In the genomic region with DNA sequence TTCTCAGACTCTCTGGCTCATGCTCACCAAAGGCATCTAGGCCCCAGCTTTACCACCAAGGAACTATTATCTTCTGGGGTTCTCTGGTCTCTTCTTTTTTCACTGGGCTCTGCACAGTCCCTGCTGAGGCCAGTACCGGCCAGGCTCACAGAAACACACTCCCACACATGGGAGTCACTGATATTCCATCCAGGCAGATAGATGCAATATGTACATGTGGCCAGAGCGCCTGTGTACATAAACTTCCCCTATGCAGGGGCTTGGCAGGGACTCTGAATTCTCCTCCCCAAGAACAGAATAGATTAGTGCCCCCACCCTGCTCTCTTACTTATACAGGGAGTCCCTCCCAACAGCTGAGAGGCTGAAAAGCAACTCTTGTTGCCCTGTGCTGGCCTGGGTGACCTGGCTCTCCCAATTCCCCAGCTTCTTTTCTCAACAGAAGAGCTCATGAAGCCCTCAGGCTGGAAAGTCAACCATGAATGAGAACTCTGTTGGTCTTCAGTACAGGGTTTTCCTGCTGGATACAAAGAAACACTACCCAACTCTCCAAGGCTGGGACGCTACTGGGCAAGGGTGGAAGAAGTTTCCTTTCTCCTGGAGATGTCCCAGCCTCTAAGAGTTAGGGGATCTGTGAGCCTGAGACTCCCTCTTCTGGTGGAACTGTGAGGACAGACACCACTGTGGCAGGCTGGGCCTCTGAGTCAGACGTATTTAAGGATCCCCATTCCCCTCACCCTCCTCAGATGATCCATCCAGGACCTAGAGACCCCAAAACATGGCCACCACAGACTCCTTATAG, we compare ENCODE assay signal across 8 mouse cellular contexts.
DNase-seq lines count a peak whose midpoint lies in the region; ATAC-seq and TF ChIP-seq lines count a peak whose summit lies in the region.
"Had no signal": no experiment of that assay in that cellular context is flagged by ENCODE, and none has a peak within 500 bp of the region (broad histone marks: within the 10 kb centered on the region; RNA-seq: fewer than 3 reads in every experiment).

No protein-coding gene starts in this region.

- no peak overlapping the region for H3K4me2 ChIP-seq in hindbrain, embryonic 11.5 days (replicated peaks; ENCODE audit: low read depth, low read length)
- no peak overlapping the region for H3K4me2 ChIP-seq in hindbrain, embryonic 12.5 days (replicated peaks)
- no peak overlapping the region for H3K4me2 ChIP-seq in neural tube, embryonic 13.5 days
- H3K4me2 ChIP-seq in neural tube, embryonic 15.5 days, result no peak overlapping the region
- H3K4me2 ChIP-seq in midbrain, postnatal 0 days (ENCODE audit: low read depth, low read length, poor library complexity, severe bottlenecking), result no peak overlapping the region

- H3K4me3 ChIP-seq in hindbrain, embryonic 11.5 days (ENCODE audit: low read depth, low read length), result no peak overlapping the region
- no peak overlapping the region for H3K4me3 ChIP-seq in hindbrain, embryonic 12.5 days
- H3K4me3 ChIP-seq in neural tube, embryonic 13.5 days, result no peak overlapping the region
- H3K4me3 ChIP-seq in neural tube, embryonic 15.5 days (replicated peaks), result no peak overlapping the region
- H3K4me3 ChIP-seq in midbrain, postnatal 0 days (ENCODE audit: low read depth, low read length), result no peak overlapping the region

- TF ChIP-seq CTCF in midbrain, postnatal 0 days (IDR thresholded peaks at IDR 0.05), result peak; percentile 79

- peaks cover 7% of the 10 kb centered on the region; the same call in 1 of the 2 replicates for H3K4me1 ChIP-seq in hindbrain, embryonic 11.5 days (replicated peaks; ENCODE audit: control insufficient read depth, insufficient read depth, low read length)
- H3K4me1 ChIP-seq in hindbrain, embryonic 12.5 days, result peaks cover 15% of the 10 kb centered on the region
- peaks cover 14% of the 10 kb centered on the region for H3K4me1 ChIP-seq in neural tube, embryonic 13.5 days (replicated peaks)
- peaks cover 11% of the 10 kb centered on the region for H3K4me1 ChIP-seq in neural tube, embryonic 15.5 days
- peaks cover 12% of the 10 kb centered on the region for H3K4me1 ChIP-seq in midbrain, postnatal 0 days (ENCODE audit: insufficient read depth, low read length)

- ATAC-seq in hindbrain, embryonic 11.5 days (ENCODE audit: low FRiP score), result peak; percentile 51; the same call in 1 of the 2 replicates
- no peak for ATAC-seq in hindbrain, embryonic 12.5 days (ENCODE audit: low FRiP score)
- peak; percentile 43; the same call in 1 of the 2 replicates for ATAC-seq in neural tube, embryonic 13.5 days (ENCODE audit: low read depth)
- no peak for ATAC-seq in neural tube, embryonic 15.5 days (ENCODE audit: low FRiP score)
- ATAC-seq in midbrain, postnatal 0 days (ENCODE audit: low FRiP score), result no peak

- H3K9me3 ChIP-seq in hindbrain, embryonic 11.5 days (ENCODE audit: control insufficient read depth, low read length), result no peaks in the 10 kb centered on the region
- H3K9me3 ChIP-seq in hindbrain, embryonic 12.5 days (replicated peaks), result no peaks in the 10 kb centered on the region
- H3K9me3 ChIP-seq in neural tube, embryonic 13.5 days, result no peaks in the 10 kb centered on the region
- no peaks in the 10 kb centered on the region for H3K9me3 ChIP-seq in neural tube, embryonic 15.5 days (replicated peaks)
- no peaks in the 10 kb centered on the region for H3K9me3 ChIP-seq in midbrain, postnatal 0 days (ENCODE audit: low read length)

- H3K9ac ChIP-seq in hindbrain, embryonic 11.5 days (ENCODE audit: low read depth, low read length), result no peak overlapping the region
- H3K9ac ChIP-seq in hindbrain, embryonic 12.5 days, result no peak overlapping the region
- no peak overlapping the region for H3K9ac ChIP-seq in neural tube, embryonic 13.5 days
- no peak overlapping the region for H3K9ac ChIP-seq in neural tube, embryonic 15.5 days (replicated peaks)
- H3K9ac ChIP-seq in midbrain, postnatal 0 days (replicated peaks; ENCODE audit: low read length, poor library complexity, severe bottlenecking), result no peak overlapping the region

- no peaks in the 10 kb centered on the region for H3K36me3 ChIP-seq in hindbrain, embryonic 11.5 days (ENCODE audit: control insufficient read depth, insufficient read depth, low read length)
- H3K36me3 ChIP-seq in hindbrain, embryonic 12.5 days, result no peaks in the 10 kb centered on the region
- H3K36me3 ChIP-seq in neural tube, embryonic 13.5 days, result no peaks in the 10 kb centered on the region
- H3K36me3 ChIP-seq in neural tube, embryonic 15.5 days, result no peaks in the 10 kb centered on the region
- no peaks in the 10 kb centered on the region for H3K36me3 ChIP-seq in midbrain, postnatal 0 days (ENCODE audit: insufficient read depth, low read length)

- H3K27me3 ChIP-seq in hindbrain, embryonic 11.5 days (ENCODE audit: control insufficient read depth, insufficient read depth, low read length), result no peaks in the 10 kb centered on the region
- no peaks in the 10 kb centered on the region for H3K27me3 ChIP-seq in hindbrain, embryonic 12.5 days
- H3K27me3 ChIP-seq in neural tube, embryonic 13.5 days, result no peaks in the 10 kb centered on the region
- H3K27me3 ChIP-seq in neural tube, embryonic 15.5 days (replicated peaks), result no peaks in the 10 kb centered on the region
- H3K27me3 ChIP-seq in midbrain, postnatal 0 days (ENCODE audit: insufficient read depth, low read length), result no peaks in the 10 kb centered on the region

- 36% methylated on average over 4 of the region's 4 CpGs for WGBS in hindbrain, embryonic 11.5 days
- WGBS in hindbrain, embryonic 12.5 days, result 36% methylated on average over 4 of the region's 4 CpGs
- WGBS in neural tube, embryonic 13.5 days, result 43% methylated on average over 4 of the region's 4 CpGs
- WGBS in neural tube, embryonic 15.5 days, result 58% methylated on average over 4 of the region's 4 CpGs
- 43% methylated on average over 4 of the region's 4 CpGs for WGBS in midbrain, postnatal 0 days

- no peak overlapping the region for H3K27ac ChIP-seq in hindbrain, embryonic 11.5 days (ENCODE audit: low read depth, low read length)
- H3K27ac ChIP-seq in hindbrain, embryonic 12.5 days, result no peak overlapping the region
- H3K27ac ChIP-seq in neural tube, embryonic 13.5 days (replicated peaks), result no peak overlapping the region
- H3K27ac ChIP-seq in neural tube, embryonic 15.5 days (replicated peaks), result no peak overlapping the region
- no peak overlapping the region for H3K27ac ChIP-seq in midbrain, postnatal 0 days (ENCODE audit: low read depth, low read length)
- H3K27ac ChIP-seq: macrophage had no signal

- peak; percentile 33 for DNase-seq in hindbrain, embryonic 11.5 days (ENCODE audit: low spot score)
- DNase-seq in embryo, embryonic 11 days, result peak; percentile 57
- DNase-seq in midbrain, postnatal 0 days (ENCODE audit: low spot score), result peak; percentile 68
- no peak for DNase-seq in urinary bladder, postnatal 10 days (ENCODE audit: low spot score)

Comparison
In these comparisons a context has a peak if more than half of its experiments do, and no peak if none do; other contexts are left out.
1. ATAC-seq: peak in hindbrain, embryonic 11.5 days (single experiment) and neural tube, embryonic 13.5 days (single experiment); none in hindbrain, embryonic 12.5 days (single experiment), neural tube, embryonic 15.5 days (single experiment) and midbrain, postnatal 0 days (single experiment).